8 mouse cellular contexts compared by ENCODE assay signal in the genomic region with DNA sequence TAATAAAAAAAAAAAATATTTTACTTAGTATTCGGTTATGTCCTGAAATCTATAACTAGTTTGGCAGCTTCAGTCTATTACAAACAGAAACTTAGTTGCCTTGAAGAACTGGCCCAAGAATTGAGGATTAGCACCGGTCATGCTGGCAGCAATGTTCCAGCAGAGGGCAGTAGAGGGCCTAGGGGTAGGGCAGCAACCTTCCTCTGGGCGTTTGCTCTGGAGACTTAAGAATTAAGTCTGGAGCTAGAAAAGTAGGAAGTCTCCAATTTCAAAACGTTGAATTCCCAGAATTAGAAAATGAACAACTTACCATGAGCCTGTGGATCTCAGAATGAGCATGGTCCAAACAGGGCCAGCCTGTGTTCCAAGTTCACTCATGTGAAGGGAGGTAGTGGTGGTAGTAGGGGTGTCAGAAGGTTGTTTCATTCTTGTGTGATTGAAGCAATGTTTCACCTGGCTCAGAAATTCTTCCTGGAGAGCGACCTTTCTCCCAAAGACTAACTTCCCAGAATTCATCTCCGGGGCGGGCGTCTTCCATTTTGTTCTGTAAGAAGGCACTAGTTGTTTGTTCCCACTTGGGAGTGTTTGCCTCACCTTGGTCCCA. TPM values are rescaled to one million over a fixed set of nuclear protein-coding genes. Genes with fewer than 3 reads are reported as not detected.
DNase-seq lines count a peak whose midpoint lies in the region; ATAC-seq and TF ChIP-seq lines count a peak whose summit lies in the region.

No protein-coding gene starts in this region.

- H3K4me3 ChIP-seq in heart, adult 2 months = no peak overlapping the region
- H3K4me3 ChIP-seq in heart, embryonic 11.5 days (ENCODE audit: low read depth, low read length) = no peak overlapping the region
- H3K4me3 ChIP-seq in embryonic facial prominence, embryonic 10.5 days = no peak overlapping the region

- WGBS in heart, adult 2 months = 65% methylated on average over 8 of the region's 8 CpGs
- WGBS in heart, embryonic 11.5 days (ENCODE audit: insufficient replicate concordance) = 63% methylated on average over 8 of the region's 8 CpGs
- WGBS in embryonic facial prominence, embryonic 10.5 days = 70% methylated on average over 8 of the region's 8 CpGs

- no peaks in the 10 kb centered on the region for H3K36me3 ChIP-seq in heart, adult 2 months (ENCODE audit: control insufficient read depth, insufficient read depth, low read length)
- no peaks in the 10 kb centered on the region for H3K36me3 ChIP-seq in heart, embryonic 11.5 days (ENCODE audit: control insufficient read depth, insufficient read depth, low read length)
- no peaks in the 10 kb centered on the region for H3K36me3 ChIP-seq in embryonic facial prominence, embryonic 10.5 days (replicated peaks)

- no peak overlapping the region for H3K27ac ChIP-seq in heart, adult 2 months
- H3K27ac ChIP-seq in heart, embryonic 11.5 days (ENCODE audit: low read depth, low read length) = no peak overlapping the region
- H3K27ac ChIP-seq in embryonic facial prominence, embryonic 10.5 days (replicated peaks) = no peak overlapping the region

- peak; percentile 94; the same call in 1 of the 2 replicates for TF ChIP-seq CTCF in heart, adult 2 months (IDR thresholded peaks at IDR 0.05)

- intact Hi-C loops in heart, adult 2 months (cut with DNase I) = loop anchor here (1.0 to 2.0 kb wide), 2 partner anchors 17 to 90 kb away; no protein-coding TSS in a partner anchor

- H3K9me3 ChIP-seq in heart, embryonic 11.5 days (replicated peaks; ENCODE audit: control insufficient read depth, low read length) = no peaks in the 10 kb centered on the region
- H3K9me3 ChIP-seq in embryonic facial prominence, embryonic 10.5 days = no peaks in the 10 kb centered on the region

- H3K79me2 ChIP-seq in heart, adult 2 months (replicated peaks; ENCODE audit: control insufficient read depth, insufficient read depth, low read length) = no peaks in the 10 kb centered on the region

- TF ChIP-seq POLR2A in heart, adult 2 months (IDR thresholded peaks at IDR 0.05; ENCODE audit: insufficient read depth, low read depth, low read length) = no peak

- no peak overlapping the region for H3K9ac ChIP-seq in heart, adult 2 months (ENCODE audit: low read depth, low read length)
- H3K9ac ChIP-seq in heart, embryonic 11.5 days (ENCODE audit: low read depth, low read length) = no peak overlapping the region

- ATAC-seq in heart, embryonic 11.5 days (replicated peaks; ENCODE audit: insufficient number of reproducible peaks, low FRiP score, low TSS enrichment) = no peak

- H3K4me2 ChIP-seq in heart, embryonic 11.5 days = no peak overlapping the region

- peaks cover 4% of the 10 kb centered on the region; the same call in 1 of the 2 replicates for H3K4me1 ChIP-seq in heart, adult 2 months (ENCODE audit: control insufficient read depth, insufficient read depth, low read length)
- 0 out of 2 replicates have a peak, but pooled peaks cover 2% of the 10 kb centered on the region for H3K4me1 ChIP-seq in heart, embryonic 11.5 days (ENCODE audit: control insufficient read depth, insufficient read depth, low read length)
- peaks cover 19% of the 10 kb centered on the region for H3K4me1 ChIP-seq in embryonic facial prominence, embryonic 10.5 days

- peak; percentile 67 to 79 for DNase-seq in heart, adult 2 months
- peak; percentile 82 for DNase-seq in B cell, adult 2 months
- DNase-seq in ZHBTc4 (ENCODE audit: low read depth, low spot score) = peak; percentile 78
- peak; percentile 58 for DNase-seq in embryonic facial prominence, embryonic 10.5 days (ENCODE audit: low spot score)
- peak; percentile 88 to 91 for DNase-seq in kidney, postnatal 25 days
- peak; percentile 45 to 71 for DNase-seq in natural killer cell, adult 2 months (ENCODE audit: low spot score in 2 of 2)
- peak; percentile 82 for DNase-seq in thymus, postnatal 14 days

- TF ChIP-seq EP300 in heart, adult 2 months (IDR thresholded peaks at IDR 0.05; ENCODE audit: insufficient read depth, low read depth, low read length) = peak; percentile 88; the same call in 1 of the 2 replicates

- H3K27me3 ChIP-seq in heart, adult 2 months (ENCODE audit: control insufficient read depth, insufficient read depth, low read length) = no peaks in the 10 kb centered on the region
- no peaks in the 10 kb centered on the region for H3K27me3 ChIP-seq in heart, embryonic 11.5 days (ENCODE audit: control insufficient read depth, insufficient read depth, low read length)
- no peaks in the 10 kb centered on the region for H3K27me3 ChIP-seq in embryonic facial prominence, embryonic 10.5 days (replicated peaks; ENCODE audit: low read depth, poor library complexity, severe bottlenecking)

RNA-seq across cellular contexts. Expression of a gene that starts 33.4 kb away (rescaled TPM):
- 10 to 100 TPM; 77.8 to 85.5 TPM for total RNA-seq in heart, adult 2 months (2021)
- polyA plus RNA-seq in heart, adult 2 months (2012; rRNA removed) = 75.7 and 120 TPM in 2 replicates
- polyA plus RNA-seq in heart, embryonic 11.5 days (2014; fragmentation: Nextera tagmentation; extraction: Ambion mirVana) = 85.0 and 96.3 TPM in 2 replicates
- 48.6 and 50.3 TPM in 2 replicates for polyA plus RNA-seq in embryonic facial prominence, embryonic 10.5 days (2016; fragmentation: Nextera tagmentation; extraction: Ambion mirVana)
